Mouse (Mus musculus) sigmoid colon, adult 10 weeks (tissue): ENCODE data around the gene Aes. TPM values are rescaled to one million over a fixed set of nuclear protein-coding genes. Genes with fewer than 3 reads are reported as not detected.

Experiments used
- polyA plus RNA-seq: library from polyadenylated mRNA; stranded (reverse); fragments of 350-450 nt; fragmentation: Illumina TruSeq; extraction: RNeasy Lipid Tissue Mini Kit (QIAGEN cat#74804); gene quantifications from one replicate; pipeline ENCODE4 v1.2.3, GENCODE M21; 2014; ENCODE audit warnings: low read depth, low replicate concordance

The Aes gene
- polyA plus RNA-seq, result 16.2 TPM

GRCm38 (mm10) chr10:81559163-81559626 lies at the start of gene Aes:
TSS of gene Aes (plus strand) at chr10:81559488.

GRCm38 (mm10) chr10:81524051-81524605 lies 35.2 kb upstream of the Aes start, which contains the start of gene Gna15:
TSS of gene Gna15 (minus strand) at chr10:81524225.

GRCm38 (mm10) chr10:81545161-81545747 lies 14.0 kb upstream of the Aes start, which contains the start of gene Gna11:
TSS of gene Gna11 (minus strand) at chr10:81545190.

GRCm38 (mm10) chr10:81574081-81575056 lies 15.1 kb downstream of the Aes start, which contains the start of gene Tle2:
TSS of gene Tle2 (plus strand) at chr10:81574561.

GRCm38 (mm10) chr10:81600738-81601203 lies 41.5 kb downstream of the Aes start, which contains the start of gene Tle6:
TSS of gene Tle6 (minus strand) at chr10:81601073.

GRCm38 (mm10) chr10:81605974-81606751 lies 46.9 kb downstream of the Aes start, which contains the start of gene BC025920:
TSS of gene BC025920 (plus strand) at chr10:81606270.

Other genes with a start within 250 kb of the Aes start
- 0.16 TPM for gene Cactin, start 238.4 kb upstream of the Aes start, polyA plus RNA-seq
- not detected for gene Tbxa2r, start 230.8 kb upstream of the Aes start, polyA plus RNA-seq
- not detected for gene Gipc3, start 216.2 kb upstream of the Aes start, polyA plus RNA-seq
- gene Hmg20b, start 209.0 kb upstream of the Aes start, polyA plus RNA-seq, result 11.0 TPM
- 0.13 TPM for gene Mfsd12, start 202.0 kb upstream of the Aes start, polyA plus RNA-seq
- not detected for gene 4930404N11Rik, start 193.7 kb upstream of the Aes start, polyA plus RNA-seq
- gene Fzr1, start 181.0 kb upstream of the Aes start, polyA plus RNA-seq, result 0.19 TPM
- not detected for gene Dohh, start 175.1 kb upstream of the Aes start, polyA plus RNA-seq
- gene Gm48551, start 175.0 kb upstream of the Aes start, polyA plus RNA-seq, result 0.32 TPM
- gene Gm48552, start 170.5 kb upstream of the Aes start, polyA plus RNA-seq, result not detected
- gene Smim24, start 166.4 kb upstream of the Aes start, polyA plus RNA-seq, result 21.2 TPM
- gene Nfic, start 103.9 kb upstream of the Aes start, polyA plus RNA-seq, result 8.2 TPM
- 3.1 TPM for gene Celf5, start 76.8 kb upstream of the Aes start, polyA plus RNA-seq
- gene Ncln, start 63.1 kb upstream of the Aes start, polyA plus RNA-seq, result not detected
- gene S1pr4, start 59.4 kb upstream of the Aes start, polyA plus RNA-seq, result not detected
- not detected for gene Gna15, start 35.3 kb upstream of the Aes start, polyA plus RNA-seq
- gene Gna11, start 14.3 kb upstream of the Aes start, polyA plus RNA-seq, result 8.6 TPM
- gene Tle2, start 15.1 kb downstream of the Aes start, polyA plus RNA-seq, result 1.1 TPM
- 2.0 TPM for gene Tle6, start 41.6 kb downstream of the Aes start, polyA plus RNA-seq
- gene BC025920, start 46.8 kb downstream of the Aes start, polyA plus RNA-seq, result 3.1 TPM
- gene Sirt6, start 68.3 kb downstream of the Aes start, polyA plus RNA-seq, result not detected
- gene Ankrd24, start 69.1 kb downstream of the Aes start, polyA plus RNA-seq, result 2.2 TPM
- gene Gm10778, start 89.6 kb downstream of the Aes start, polyA plus RNA-seq, result 16.4 TPM
- 35.5 TPM for gene Zfp433, start 145.3 kb downstream of the Aes start, polyA plus RNA-seq
- 15.8 TPM for gene Gm3055, start 211.7 kb downstream of the Aes start, polyA plus RNA-seq